ENCODE assay signal across 8 mouse cellular contexts in genomic region chr4:106785753-106786540, GRCm38 (mm10). TPM values are rescaled to one million over a fixed set of nuclear protein-coding genes. Genes with fewer than 3 reads are reported as not detected.
DNase-seq lines count a peak whose midpoint lies in the region; ATAC-seq lines count a peak whose summit lies in the region.

No protein-coding gene starts in this region.

- peak; percentile 84 for ATAC-seq in heart, embryonic 12.5 days (ENCODE audit: insufficient number of reproducible peaks, low FRiP score)
- ATAC-seq in liver, embryonic 16.5 days (ENCODE audit: low read depth): peak; percentile 49
- no peak for ATAC-seq in monocyte, adult 5-6 weeks (replicated peaks; ENCODE audit: insufficient number of reproducible peaks, low FRiP score, low TSS enrichment, poor library complexity, severe bottlenecking)

- H3K36me3 ChIP-seq in heart, embryonic 12.5 days: no peaks in the 10 kb centered on the region
- no peaks in the 10 kb centered on the region for H3K36me3 ChIP-seq in liver, embryonic 16.5 days (ENCODE audit: control insufficient read depth, insufficient read depth)

- 26% methylated on average over 3 of the region's 5 CpGs for WGBS in heart, embryonic 12.5 days
- WGBS in liver, embryonic 16.5 days (ENCODE audit: insufficient replicate concordance): 26% methylated on average over 4 of the region's 5 CpGs

- no peak overlapping the region for H3K4me3 ChIP-seq in heart, embryonic 12.5 days
- no peak overlapping the region for H3K4me3 ChIP-seq in liver, embryonic 16.5 days (ENCODE audit: low read depth, low read length)

- peak; percentile 43 to 59 for DNase-seq in kidney, postnatal 4 days
- no peak for DNase-seq in kidney, adult 11 months
- peak; percentile 84 for DNase-seq in embryo, embryonic 10.5 days (ENCODE audit: low spot score)
- DNase-seq in layer of hippocampus, adult 8-10 months (ENCODE audit: low spot score in 2 of 2): peak; percentile 74 to 82
- peak; percentile 70 to 78 for DNase-seq in right cerebral cortex, adult 2 months (ENCODE audit: low spot score in 2 of 2)

- no peaks in the 10 kb centered on the region for H3K9me3 ChIP-seq in heart, embryonic 12.5 days (replicated peaks)
- H3K9me3 ChIP-seq in liver, embryonic 16.5 days (replicated peaks; ENCODE audit: control insufficient read depth, low read length): no peaks in the 10 kb centered on the region

- H3K27ac ChIP-seq in heart, embryonic 12.5 days (ENCODE audit: poor library complexity, severe bottlenecking): peak overlapping the region; percentile 93
- peak overlapping the region; percentile 45; the same call in 1 of the 2 replicates for H3K27ac ChIP-seq in liver, embryonic 16.5 days (ENCODE audit: low read length)

- no peaks in the 10 kb centered on the region for H3K27me3 ChIP-seq in heart, embryonic 12.5 days (replicated peaks)
- H3K27me3 ChIP-seq in liver, embryonic 16.5 days (ENCODE audit: control insufficient read depth, insufficient read depth, low read depth, low read length): no peaks in the 10 kb centered on the region

- H3K4me1 ChIP-seq in heart, embryonic 12.5 days (replicated peaks): peaks cover 75% of the 10 kb centered on the region
- H3K4me1 ChIP-seq in liver, embryonic 16.5 days (ENCODE audit: control insufficient read depth, low read depth, low read length): peaks cover 12% of the 10 kb centered on the region

- peak overlapping the region; percentile 37 for H3K9ac ChIP-seq in heart, embryonic 12.5 days
- no peak overlapping the region for H3K9ac ChIP-seq in liver, embryonic 16.5 days (ENCODE audit: low read depth, low read length)

- H3K4me2 ChIP-seq in heart, embryonic 12.5 days: peak overlapping the region; percentile 16; the same call in 1 of the 2 replicates
- no peak overlapping the region for H3K4me2 ChIP-seq in liver, embryonic 16.5 days (ENCODE audit: low read depth, low read length)

RNA-seq across cellular contexts. Expression of gene Acot11, which starts 18.9 kb away (rescaled TPM):
- polyA plus RNA-seq in heart, embryonic 12.5 days (2016; fragmentation: Nextera tagmentation; extraction: Ambion mirVana): 4.1 and 5.6 TPM in 2 replicates
- 10 to 100 TPM; 34.4 to 52.4 (median 49.7) TPM for total RNA-seq in layer of hippocampus, adult 8-10 months (2022)
- polyA plus RNA-seq in liver, embryonic 16.5 days (2015; fragmentation: Nextera tagmentation; extraction: Ambion mirVana): 4.9 and 6.1 TPM in 2 replicates
- 6.8 to 11.0 TPM (median 8.8 TPM) in 3 replicates for total RNA-seq in monocyte, adult 5-6 weeks (2017)

RNA-seq across cellular contexts. Expression of gene Fam151a, which starts 52.3 kb away (rescaled TPM):
- 0.13 TPM in 1 of 2 replicates, not detected in the other for polyA plus RNA-seq in heart, embryonic 12.5 days (2016; fragmentation: Nextera tagmentation; extraction: Ambion mirVana)
- not detected for total RNA-seq in layer of hippocampus, adult 8-10 months (2022)
- polyA plus RNA-seq in liver, embryonic 16.5 days (2015; fragmentation: Nextera tagmentation; extraction: Ambion mirVana): 0.05 and 0.06 TPM in 2 replicates
- not detected in 3 replicates for total RNA-seq in monocyte, adult 5-6 weeks (2017)

RNA-seq across cellular contexts. Expression of gene Mroh7, which starts 55.2 kb away (rescaled TPM):
- 0.35 and 0.80 TPM in 2 replicates for polyA plus RNA-seq in heart, embryonic 12.5 days (2016; fragmentation: Nextera tagmentation; extraction: Ambion mirVana)
- total RNA-seq in layer of hippocampus, adult 8-10 months (2022): 1 to 10 TPM; 4.4 to 4.6 (median 4.5) TPM
- polyA plus RNA-seq in liver, embryonic 16.5 days (2015; fragmentation: Nextera tagmentation; extraction: Ambion mirVana): 0.08 and 0.09 TPM in 2 replicates
- not detected in 3 replicates for total RNA-seq in monocyte, adult 5-6 weeks (2017)
